Mouse (Mus musculus) liver, postnatal 0 days (tissue): ENCODE results near the gene Macrod2.

Experiments used
- CTCF ChIP-seq: sonication (generic); IDR thresholded peaks from 2 replicates; pipeline ENCODE4 v1.5.1; 2016; ENCODE audit warnings: antibody characterized with exemption, low read depth
- EP300 ChIP-seq: IDR thresholded peaks from 2 replicates; pipeline ENCODE4 v1.6.1; 2016; ENCODE audit warnings: antibody characterized with exemption, low read depth, mild to moderate bottlenecking

GRCm38 (mm10) chr2:142344758-142345157 lies 1949.6 kb downstream of the Macrod2 start:
- TF ChIP-seq CTCF = no peak
- TF ChIP-seq EP300 = no peak
